19 mouse cellular contexts compared by ENCODE assay signal in genomic region chr11:50122631-50123081, GRCm38 (mm10). TPM values are rescaled to one million over a fixed set of nuclear protein-coding genes. Genes with fewer than 3 reads are reported as not detected.
DNase-seq lines count a peak whose midpoint lies in the region; ATAC-seq and TF ChIP-seq lines count a peak whose summit lies in the region.
"Had no signal": no experiment of that assay in that cellular context is flagged by ENCODE, and none has a peak within 500 bp of the region (broad histone marks: within the 10 kb centered on the region; RNA-seq: fewer than 3 reads in every experiment).

No protein-coding gene starts in this region.

- WGBS in forebrain, embryonic 15.5 days = 81% methylated on average over 8 of the region's 8 CpGs
- 94% methylated on average over 8 of the region's 8 CpGs for WGBS in forebrain, embryonic 11.5 days
- 80% methylated on average over 8 of the region's 8 CpGs for WGBS in forebrain, postnatal 0 days

- no peaks in the 10 kb centered on the region for H3K27me3 ChIP-seq in forebrain, embryonic 15.5 days
- no peaks in the 10 kb centered on the region for H3K27me3 ChIP-seq in forebrain, embryonic 11.5 days (ENCODE audit: control insufficient read depth, insufficient read depth, low read length)
- H3K27me3 ChIP-seq in forebrain, postnatal 0 days (ENCODE audit: insufficient read depth, low read length) = no peaks in the 10 kb centered on the region
- H3K27me3 ChIP-seq: embryonic facial prominence, embryonic 13.5 days; liver, embryonic 15.5 days had no signal

- TF ChIP-seq CTCF in forebrain, postnatal 0 days (IDR thresholded peaks at IDR 0.05; ENCODE audit: low read depth) = no peak

- H3K36me3 ChIP-seq in forebrain, embryonic 15.5 days = peaks cover 17% of the 10 kb centered on the region
- H3K36me3 ChIP-seq in forebrain, embryonic 11.5 days (ENCODE audit: control insufficient read depth, insufficient read depth, low read length) = peaks cover 4% of the 10 kb centered on the region; the same call in 1 of the 2 replicates
- H3K36me3 ChIP-seq in forebrain, postnatal 0 days (ENCODE audit: insufficient read depth) = peaks cover 30% of the 10 kb centered on the region
- H3K36me3 ChIP-seq: liver, embryonic 15.5 days had no signal

- DNase-seq in forebrain, embryonic 11.5 days (ENCODE audit: low spot score) = no peak
- DNase-seq in right cerebral cortex, postnatal 4 days = peak; percentile 35
- no peak for DNase-seq in right cerebral cortex, postnatal 14 days
- peak; percentile 69 for DNase-seq in cerebellum, adult 9-10 months
- peak; percentile 30 for DNase-seq in forebrain, postnatal 0 days
- DNase-seq in ovary, adult 18-20 months (ENCODE audit: low spot score) = no peak
- DNase-seq: adrenal gland, postnatal 36 days; gastrocnemius, postnatal 25 days; kidney, adult 9 months; kidney, postnatal 36 days; midbrain, embryonic 14.5 days; thymus, adult 2 months had no signal

- H3K9me3 ChIP-seq in forebrain, embryonic 15.5 days = no peaks in the 10 kb centered on the region
- no peaks in the 10 kb centered on the region for H3K9me3 ChIP-seq in forebrain, embryonic 11.5 days (ENCODE audit: control insufficient read depth, low read length)
- H3K9me3 ChIP-seq in forebrain, postnatal 0 days (ENCODE audit: low read length) = no peaks in the 10 kb centered on the region
- H3K9me3 ChIP-seq: embryonic facial prominence, embryonic 13.5 days; G1E; liver, embryonic 15.5 days had no signal

- H3K4me3 ChIP-seq in forebrain, embryonic 15.5 days = no peak overlapping the region
- no peak overlapping the region for H3K4me3 ChIP-seq in forebrain, embryonic 11.5 days (ENCODE audit: low read depth, low read length)
- no peak overlapping the region for H3K4me3 ChIP-seq in forebrain, postnatal 0 days (ENCODE audit: low read depth, low read length)
- H3K4me3 ChIP-seq: embryonic facial prominence, embryonic 13.5 days; liver, embryonic 15.5 days; myocyte had no signal

- no peak overlapping the region for H3K9ac ChIP-seq in forebrain, embryonic 15.5 days (replicated peaks)
- H3K9ac ChIP-seq in forebrain, embryonic 11.5 days (ENCODE audit: low read length) = no peak overlapping the region
- H3K9ac ChIP-seq in forebrain, postnatal 0 days = no peak overlapping the region
- H3K9ac ChIP-seq: embryonic facial prominence, embryonic 13.5 days; liver, embryonic 15.5 days had no signal

- no peak overlapping the region for H3K4me2 ChIP-seq in forebrain, embryonic 15.5 days (replicated peaks)
- H3K4me2 ChIP-seq in forebrain, embryonic 11.5 days (ENCODE audit: low read depth, low read length, severe bottlenecking) = no peak overlapping the region
- no peak overlapping the region for H3K4me2 ChIP-seq in forebrain, postnatal 0 days (ENCODE audit: low read depth)
- H3K4me2 ChIP-seq: embryonic facial prominence, embryonic 13.5 days; liver, embryonic 15.5 days had no signal

- peak overlapping the region; percentile 51 for H3K27ac ChIP-seq in forebrain, embryonic 15.5 days (replicated peaks)
- no peak overlapping the region for H3K27ac ChIP-seq in forebrain, embryonic 11.5 days (ENCODE audit: low read depth, low read length)
- H3K27ac ChIP-seq in forebrain, postnatal 0 days (ENCODE audit: low read depth, low read length) = no peak overlapping the region
- H3K27ac ChIP-seq: embryonic facial prominence, embryonic 13.5 days; liver, embryonic 15.5 days had no signal

- peaks cover 7% of the 10 kb centered on the region; the same call in 1 of the 2 replicates for H3K4me1 ChIP-seq in forebrain, embryonic 15.5 days
- H3K4me1 ChIP-seq in forebrain, embryonic 11.5 days (replicated peaks; ENCODE audit: control insufficient read depth, insufficient read depth, low read length) = no peaks in the 10 kb centered on the region
- no peaks in the 10 kb centered on the region for H3K4me1 ChIP-seq in forebrain, postnatal 0 days (ENCODE audit: insufficient read depth)
- H3K4me1 ChIP-seq: embryonic facial prominence, embryonic 13.5 days had no signal

- ATAC-seq in forebrain, embryonic 15.5 days (replicated peaks) = no peak; the same call in 1 of the 2 replicates
- ATAC-seq in forebrain, embryonic 11.5 days (replicated peaks; ENCODE audit: low FRiP score) = no peak
- ATAC-seq in forebrain, postnatal 0 days = 0 out of 2 replicates have a peak, but pooled peaks have one; percentile 43
- ATAC-seq in granulocyte monocyte progenitor cell, adult 5-6 weeks (replicated peaks; ENCODE audit: poor library complexity, severe bottlenecking) = no peak
- ATAC-seq: lung, postnatal 0 days had no signal

RNA-seq across cellular contexts. Expression of gene Tbc1d9b, which starts 8.5 kb away (rescaled TPM):
- polyA plus RNA-seq in forebrain, embryonic 15.5 days (2015; fragmentation: Nextera tagmentation; extraction: Ambion mirVana) = 37.0 and 37.5 TPM in 2 replicates
- polyA plus RNA-seq in forebrain, embryonic 11.5 days (2014; fragmentation: Nextera tagmentation; extraction: Ambion mirVana) = 34.0 and 36.9 TPM in 2 replicates
- total RNA-seq in forebrain, postnatal 0 days (2014; rRNA removed) = 59.3 and 66.3 TPM in 2 replicates
- polyA plus RNA-seq in forebrain, postnatal 0 days (2015; fragmentation: Nextera tagmentation; extraction: Ambion mirVana) = 23.0 and 30.4 TPM in 2 replicates
- 53.7 and 63.7 TPM in 2 replicates for total RNA-seq in granulocyte monocyte progenitor cell, adult 5-6 weeks (2014; fragmentation: Nextera tagmentation)
- 76.4 and 97.2 TPM in 2 replicates for total RNA-seq in granulocyte monocyte progenitor cell, adult 5-6 weeks (2017)

RNA-seq across cellular contexts. Expression of gene Mrnip, which starts 51.6 kb away (rescaled TPM):
- 28.6 and 31.9 TPM in 2 replicates for polyA plus RNA-seq in forebrain, embryonic 15.5 days (2015; fragmentation: Nextera tagmentation; extraction: Ambion mirVana)
- polyA plus RNA-seq in forebrain, embryonic 11.5 days (2014; fragmentation: Nextera tagmentation; extraction: Ambion mirVana) = 20.1 and 21.1 TPM in 2 replicates
- 28.7 and 37.5 TPM in 2 replicates for total RNA-seq in forebrain, postnatal 0 days (2014; rRNA removed)
- polyA plus RNA-seq in forebrain, postnatal 0 days (2015; fragmentation: Nextera tagmentation; extraction: Ambion mirVana) = 29.4 and 32.2 TPM in 2 replicates
- 18.4 and 27.7 TPM in 2 replicates for total RNA-seq in granulocyte monocyte progenitor cell, adult 5-6 weeks (2014; fragmentation: Nextera tagmentation)
- total RNA-seq in granulocyte monocyte progenitor cell, adult 5-6 weeks (2017) = 13.9 and 22.0 TPM in 2 replicates

Comparison
In these comparisons a context has a peak if more than half of its experiments do, and no peak if none do; other contexts are left out.
1. DNase-seq: peak in right cerebral cortex, postnatal 4 days (single experiment), cerebellum, adult 9-10 months (single experiment) and forebrain, postnatal 0 days (single experiment); none in forebrain, embryonic 11.5 days (single experiment), right cerebral cortex, postnatal 14 days (single experiment) and ovary, adult 18-20 months (single experiment).